Mouse (Mus musculus) lung, adult 2 months (tissue): ENCODE data around the gene Sephs1.

Experiments
- CTCF ChIP-seq: fragments of 200-500 bp; IDR thresholded peaks from 2 replicates; pipeline ENCODE4 v1.5.1; 2011; ENCODE audit warnings: mild to moderate bottlenecking, low read length, control low read depth; ENCODE audit not compliant: insufficient read depth
- POLR2A ChIP-seq: fragments of 200-500 bp; IDR thresholded peaks from 2 replicates; pipeline ENCODE4 v1.6.1; 2011; ENCODE audit warnings: low read depth, mild to moderate bottlenecking, control low read depth, low read length, borderline replicate concordance; ENCODE audit errors: extremely low read depth

DNA sequence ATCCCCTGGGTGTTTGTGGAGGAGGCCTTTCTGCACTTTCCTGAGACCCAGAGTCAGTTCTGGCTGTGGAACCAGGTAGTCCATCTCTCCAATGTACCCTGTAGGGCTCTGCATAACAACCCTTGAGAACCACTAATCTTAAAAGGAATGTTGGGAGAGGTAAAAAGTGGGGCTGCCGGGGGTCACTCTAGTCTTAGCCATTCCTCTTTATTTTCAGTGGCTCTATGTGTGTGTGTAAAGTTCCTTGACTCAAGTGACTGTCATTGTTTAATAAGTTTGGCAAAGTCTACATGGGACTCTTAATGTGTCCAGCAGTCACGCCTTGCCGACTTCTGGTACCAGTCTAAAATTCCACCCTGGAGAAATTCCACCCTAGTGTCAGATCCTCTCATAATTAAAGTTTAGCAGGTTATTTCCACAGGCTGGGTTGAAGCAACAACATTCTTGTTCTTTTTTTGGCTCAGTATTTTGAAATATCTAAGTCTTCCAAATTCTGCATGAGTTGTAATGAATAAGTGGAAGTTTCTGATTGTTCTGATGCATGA, 27.5 kb downstream of the Sephs1 start:
- TF ChIP-seq CTCF (no peak), POLR2A (no peak)
